Mouse (Mus musculus): ENCODE results near the gene Gas7. TPM values are rescaled to one million over a fixed set of nuclear protein-coding genes. Genes with fewer than 3 reads are reported as not detected.

Gene Gas7
- polyA plus RNA-seq, 1 experiment from 2014 or later = 18.7 TPM

- no peak overlapping the region for H3K4me2 ChIP-seq (replicated peaks; ENCODE audit: low read depth, low read length)
- H3K27me3 ChIP-seq (replicated peaks; ENCODE audit: insufficient read depth, low read length) = no peaks in the 10 kb centered on the region
- no peaks in the 10 kb centered on the region for H3K9me3 ChIP-seq (ENCODE audit: low read length)
- no peaks in the 10 kb centered on the region for H3K36me3 ChIP-seq (ENCODE audit: insufficient read depth, low read length)
- H3K4me1 ChIP-seq (ENCODE audit: insufficient read depth, low read depth, low read length) = no peaks in the 10 kb centered on the region
- DNase-seq (ENCODE audit: low spot score) = no peak
- TF ChIP-seq EP300 (IDR thresholded peaks at IDR 0.05) (no peak), CTCF (IDR thresholded peaks at IDR 0.05) (no peak)
- no peak overlapping the region for H3K9ac ChIP-seq (replicated peaks; ENCODE audit: low read depth)
- no peak overlapping the region for H3K4me3 ChIP-seq (ENCODE audit: low read depth, low read length)
- 86% methylated on average over 9 of the region's 9 CpGs for WGBS
- ATAC-seq = no peak
- H3K27ac ChIP-seq (ENCODE audit: low read length) = no peak overlapping the region
These were observed 201.6 kb downstream of the Gas7 start for GRCm38 (mm10) chr11:67656811-67657210.

GRCm38 (mm10) chr11:67657685-67658382 lies 202.6 kb downstream of the Gas7 start:
- DNase-seq (ENCODE audit: low spot score) (peak; percentile 70), ATAC-seq (peak; percentile 44; the same call in 1 of the 2 replicates)
- Histone ChIP-seq H3K36me3 (ENCODE audit: insufficient read depth, low read length) (no peaks in the 10 kb centered on the region), H3K4me2 (replicated peaks; ENCODE audit: low read depth, low read length) (no peak overlapping the region), H3K27me3 (replicated peaks; ENCODE audit: insufficient read depth, low read length) (no peaks in the 10 kb centered on the region), H3K4me1 (ENCODE audit: insufficient read depth, low read depth, low read length) (no peaks in the 10 kb centered on the region), H3K27ac (ENCODE audit: low read length) (no peak overlapping the region), H3K4me3 (ENCODE audit: low read depth, low read length) (no peak overlapping the region), H3K9ac (replicated peaks; ENCODE audit: low read depth) (no peak overlapping the region), H3K9me3 (ENCODE audit: low read length) (no peaks in the 10 kb centered on the region)
- 36% methylated on average over 11 of the region's 11 CpGs for WGBS
- TF ChIP-seq EP300 (IDR thresholded peaks at IDR 0.05) (no peak), CTCF (IDR thresholded peaks at IDR 0.05) (peak; percentile 93)

GRCm38 (mm10) chr11:67661465-67661864 lies 206.2 kb downstream of the Gas7 start:
- Histone ChIP-seq H3K4me2 (replicated peaks; ENCODE audit: low read depth, low read length) (no peak overlapping the region), H3K27ac (ENCODE audit: low read length) (no peak overlapping the region), H3K4me1 (ENCODE audit: insufficient read depth, low read depth, low read length) (no peaks in the 10 kb centered on the region), H3K36me3 (ENCODE audit: insufficient read depth, low read length) (no peaks in the 10 kb centered on the region), H3K4me3 (ENCODE audit: low read depth, low read length) (no peak overlapping the region), H3K9me3 (ENCODE audit: low read length) (no peaks in the 10 kb centered on the region), H3K27me3 (replicated peaks; ENCODE audit: insufficient read depth, low read length) (no peaks in the 10 kb centered on the region), H3K9ac (replicated peaks; ENCODE audit: low read depth) (no peak overlapping the region)
- no peak for DNase-seq (ENCODE audit: low spot score)
- 81% methylated on average over 8 of the region's 8 CpGs for whole genome bisulfite sequencing
- no peak for ATAC-seq
- TF ChIP-seq EP300 (IDR thresholded peaks at IDR 0.05) = no peak
- no peak for TF ChIP-seq CTCF (IDR thresholded peaks at IDR 0.05)

GRCm38 (mm10) chr11:67663437-67663836 lies 208.2 kb downstream of the Gas7 start:
- no peak overlapping the region for H3K4me3 ChIP-seq (ENCODE audit: low read depth, low read length)
- TF ChIP-seq CTCF (IDR thresholded peaks at IDR 0.05) = no peak
- no peak for TF ChIP-seq EP300 (IDR thresholded peaks at IDR 0.05)
- H3K4me2 ChIP-seq (replicated peaks; ENCODE audit: low read depth, low read length) = no peak overlapping the region
- ATAC-seq (no peak), DNase-seq (ENCODE audit: low spot score) (no peak)
- H3K4me1 ChIP-seq (ENCODE audit: insufficient read depth, low read depth, low read length) = peaks cover 14% of the 10 kb centered on the region; the same call in 1 of the 2 replicates
- no peaks in the 10 kb centered on the region for H3K27me3 ChIP-seq (replicated peaks; ENCODE audit: insufficient read depth, low read length)
- no peaks in the 10 kb centered on the region for H3K36me3 ChIP-seq (ENCODE audit: insufficient read depth, low read length)
- no peak overlapping the region for H3K9ac ChIP-seq (replicated peaks; ENCODE audit: low read depth)
- no peak overlapping the region for H3K27ac ChIP-seq (ENCODE audit: low read length)
- 91% methylated on average over 4 of the region's 4 CpGs for WGBS
- no peaks in the 10 kb centered on the region for H3K9me3 ChIP-seq (ENCODE audit: low read length)

- 95% methylated on average over 3 of the region's 3 CpGs for WGBS
- Histone ChIP-seq H3K4me1 (ENCODE audit: insufficient read depth, low read depth, low read length) (peaks cover 16% of the 10 kb centered on the region; the same call in 1 of the 2 replicates), H3K36me3 (ENCODE audit: insufficient read depth, low read length) (no peaks in the 10 kb centered on the region), H3K4me2 (replicated peaks; ENCODE audit: low read depth, low read length) (no peak overlapping the region), H3K27me3 (replicated peaks; ENCODE audit: insufficient read depth, low read length) (no peaks in the 10 kb centered on the region), H3K9me3 (ENCODE audit: low read length) (no peaks in the 10 kb centered on the region), H3K9ac (replicated peaks; ENCODE audit: low read depth) (no peak overlapping the region), H3K4me3 (ENCODE audit: low read depth, low read length) (no peak overlapping the region), H3K27ac (ENCODE audit: low read length) (no peak overlapping the region)
- ATAC-seq (no peak), DNase-seq (ENCODE audit: low spot score) (no peak)
- TF ChIP-seq EP300 (IDR thresholded peaks at IDR 0.05) (no peak), CTCF (IDR thresholded peaks at IDR 0.05) (no peak)
These were observed 209.0 kb downstream of the Gas7 start for GRCm38 (mm10) chr11:67664261-67664660.

GRCm38 (mm10) chr11:67664918-67665317 lies 209.7 kb downstream of the Gas7 start:
- no peaks in the 10 kb centered on the region for H3K36me3 ChIP-seq (ENCODE audit: insufficient read depth, low read length)
- no peak overlapping the region for H3K4me2 ChIP-seq (replicated peaks; ENCODE audit: low read depth, low read length)
- H3K4me1 ChIP-seq (ENCODE audit: insufficient read depth, low read depth, low read length) = peaks cover 16% of the 10 kb centered on the region; the same call in 1 of the 2 replicates
- H3K27ac ChIP-seq (ENCODE audit: low read length) = no peak overlapping the region
- no peak overlapping the region for H3K4me3 ChIP-seq (ENCODE audit: low read depth, low read length)
- ATAC-seq (no peak), DNase-seq (ENCODE audit: low spot score) (no peak)
- WGBS = 87% methylated on average over 6 of the region's 6 CpGs
- no peak overlapping the region for H3K9ac ChIP-seq (replicated peaks; ENCODE audit: low read depth)
- no peaks in the 10 kb centered on the region for H3K27me3 ChIP-seq (replicated peaks; ENCODE audit: insufficient read depth, low read length)
- no peaks in the 10 kb centered on the region for H3K9me3 ChIP-seq (ENCODE audit: low read length)
- no peak for TF ChIP-seq EP300 (IDR thresholded peaks at IDR 0.05)
- TF ChIP-seq CTCF (IDR thresholded peaks at IDR 0.05) = no peak

Data from lung, postnatal 0 days (tissue).